In the genomic region with DNA sequence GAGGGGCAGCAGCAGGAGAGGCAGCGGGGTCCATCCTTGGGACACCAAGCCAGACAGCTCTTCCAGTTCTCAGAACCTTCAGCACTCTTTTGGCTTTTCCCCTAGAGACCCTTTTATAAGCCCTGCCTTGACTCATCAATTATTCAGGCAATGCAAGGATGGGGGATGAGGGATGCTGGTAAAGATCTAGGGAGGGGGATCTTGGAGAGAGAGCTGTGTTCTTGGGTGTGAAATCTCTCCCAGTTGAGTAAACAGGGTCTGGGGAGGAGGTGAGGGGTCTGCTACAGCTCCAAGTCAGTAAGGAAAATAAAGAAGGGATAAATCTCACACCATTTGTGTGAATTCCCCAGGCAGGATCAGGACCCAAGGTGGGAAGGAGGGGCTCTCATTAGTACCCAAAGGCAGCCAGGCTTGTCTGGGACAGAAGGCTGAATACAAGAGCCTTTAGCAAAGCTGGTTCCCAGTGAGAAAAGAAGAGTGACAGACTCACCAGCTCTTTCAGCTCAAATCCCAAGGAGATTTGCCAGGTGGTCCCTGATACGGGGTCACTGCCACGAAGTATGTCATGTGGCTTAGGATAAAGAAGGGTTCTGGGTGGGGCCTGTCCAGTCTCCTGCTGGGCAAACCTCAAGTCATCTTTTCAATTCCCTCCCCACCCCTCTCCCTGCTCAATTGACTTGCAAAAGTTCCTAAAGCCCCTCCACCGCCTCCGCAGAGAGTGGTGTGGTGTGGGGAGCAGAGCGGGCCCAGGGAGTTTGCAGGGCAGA, we compare ENCODE assay signal across 22 mouse cellular contexts. TPM values are rescaled to one million over a fixed set of nuclear protein-coding genes. Genes with fewer than 3 reads are reported as not detected.
A peak's percentile ranks its signal among the peaks of the same experiment; 100 is the strongest.
DNase-seq lines count a peak whose midpoint lies in the region; ATAC-seq and TF ChIP-seq lines count a peak whose summit lies in the region.
"Had no signal": no experiment of that assay in that cellular context is flagged by ENCODE, and none has a peak within 500 bp of the region (broad histone marks: within the 10 kb centered on the region; RNA-seq: fewer than 3 reads in every experiment).

A gene (minus strand): TSS at position 76 of the 767 bp plus-strand sequence.

- whole genome bisulfite sequencing in forebrain, embryonic 11.5 days: 32% methylated on average over 6 of the region's 6 CpGs
- 40% methylated on average over 6 of the region's 6 CpGs for WGBS in forebrain, postnatal 0 days
- WGBS in forebrain, embryonic 15.5 days: 30% methylated on average over 6 of the region's 6 CpGs
- WGBS in midbrain, embryonic 12.5 days: 27% methylated on average over 6 of the region's 6 CpGs

- no peaks in the 10 kb centered on the region for H3K4me1 ChIP-seq in forebrain, embryonic 11.5 days (replicated peaks; ENCODE audit: control insufficient read depth, insufficient read depth, low read length)
- no peaks in the 10 kb centered on the region for H3K4me1 ChIP-seq in forebrain, postnatal 0 days (ENCODE audit: insufficient read depth)
- no peaks in the 10 kb centered on the region for H3K4me1 ChIP-seq in forebrain, embryonic 15.5 days
- H3K4me1 ChIP-seq in midbrain, embryonic 12.5 days: peaks cover 7% of the 10 kb centered on the region; the same call in 1 of the 2 replicates
- H3K4me1 ChIP-seq: intestine, embryonic 15.5 days had no signal

- no peak for TF ChIP-seq CTCF in forebrain, postnatal 0 days (IDR thresholded peaks at IDR 0.05; ENCODE audit: low read depth)
- TF ChIP-seq CTCF in gastrocnemius, adult 2 months (IDR thresholded peaks at IDR 0.05): no peak

- intact Hi-C loops in gastrocnemius, adult 2 months (cut with DNase I): no loop called here
- intact Hi-C loops in left cerebral cortex, postnatal 4 days (cut with DNase I): no loop called here

- H3K27ac ChIP-seq in forebrain, embryonic 11.5 days (ENCODE audit: low read depth, low read length): no peak within 1 kb of the TSS
- H3K27ac ChIP-seq in forebrain, postnatal 0 days (ENCODE audit: low read depth, low read length): no peak within 1 kb of the TSS
- H3K27ac ChIP-seq in forebrain, embryonic 15.5 days (replicated peaks): no peak within 1 kb of the TSS
- no peak within 1 kb of the TSS for H3K27ac ChIP-seq in midbrain, embryonic 12.5 days (replicated peaks)
- no peak within 1 kb of the TSS for H3K27ac ChIP-seq in gastrocnemius, adult 2 months
- H3K27ac ChIP-seq: embryonic facial prominence, embryonic 10.5 days; heart, adult 2 months; intestine, embryonic 15.5 days had no signal

- H3K27me3 ChIP-seq in forebrain, embryonic 11.5 days (ENCODE audit: control insufficient read depth, insufficient read depth, low read length): peaks cover 7% of the 10 kb centered on the region
- no peaks in the 10 kb centered on the region for H3K27me3 ChIP-seq in forebrain, postnatal 0 days (ENCODE audit: insufficient read depth, low read length)
- no peaks in the 10 kb centered on the region for H3K27me3 ChIP-seq in forebrain, embryonic 15.5 days
- H3K27me3 ChIP-seq in midbrain, embryonic 12.5 days: peaks cover 49% of the 10 kb centered on the region

- no peak within 1 kb of the TSS for H3K4me3 ChIP-seq in forebrain, embryonic 11.5 days (ENCODE audit: low read depth, low read length)
- H3K4me3 ChIP-seq in forebrain, postnatal 0 days (ENCODE audit: low read depth, low read length): no peak within 1 kb of the TSS
- no peak within 1 kb of the TSS for H3K4me3 ChIP-seq in forebrain, embryonic 15.5 days
- no peak within 1 kb of the TSS for H3K4me3 ChIP-seq in midbrain, embryonic 12.5 days
- H3K4me3 ChIP-seq in gastrocnemius, adult 2 months: no peak within 1 kb of the TSS
- H3K4me3 ChIP-seq: embryonic facial prominence, embryonic 10.5 days; heart, adult 2 months; intestine, embryonic 15.5 days had no signal

- no peaks in the 10 kb centered on the region for H3K36me3 ChIP-seq in forebrain, embryonic 11.5 days (ENCODE audit: control insufficient read depth, insufficient read depth, low read length)
- no peaks in the 10 kb centered on the region for H3K36me3 ChIP-seq in forebrain, postnatal 0 days (ENCODE audit: insufficient read depth)
- H3K36me3 ChIP-seq in forebrain, embryonic 15.5 days: no peaks in the 10 kb centered on the region
- H3K36me3 ChIP-seq in midbrain, embryonic 12.5 days: no peaks in the 10 kb centered on the region
- H3K36me3 ChIP-seq: embryonic facial prominence, embryonic 10.5 days; G1E; intestine, embryonic 15.5 days had no signal

- DNase-seq in forebrain, embryonic 11.5 days (ENCODE audit: low spot score): no peak
- no peak for DNase-seq in forebrain, postnatal 0 days
- peak; percentile 92 for DNase-seq in R1 (ENCODE audit: low read depth, low spot score)
- no peak for DNase-seq in gastrocnemius, adult 2 months
- DNase-seq in right cerebral cortex, postnatal 36 days (ENCODE audit: low spot score in 2 of 2): no peak
- no peak for DNase-seq in left cerebral cortex, postnatal 4 days
- DNase-seq: cerebellum, adult 8-10 months; thymus, postnatal 14 days had no signal

- peak; percentile 61 for ATAC-seq in forebrain, embryonic 11.5 days (replicated peaks; ENCODE audit: low FRiP score)
- ATAC-seq in forebrain, postnatal 0 days: no peak
- ATAC-seq in forebrain, embryonic 15.5 days (replicated peaks): peak; percentile 63; the same call in 1 of the 2 replicates
- ATAC-seq in midbrain, embryonic 12.5 days (ENCODE audit: low FRiP score, low read depth): peak; percentile 68

- no peak within 1 kb of the TSS for H3K9ac ChIP-seq in forebrain, embryonic 11.5 days (ENCODE audit: low read length)
- H3K9ac ChIP-seq in forebrain, postnatal 0 days: no peak within 1 kb of the TSS
- no peak within 1 kb of the TSS for H3K9ac ChIP-seq in forebrain, embryonic 15.5 days (replicated peaks)
- H3K9ac ChIP-seq in midbrain, embryonic 12.5 days (replicated peaks): no peak within 1 kb of the TSS
- H3K9ac ChIP-seq: intestine, embryonic 15.5 days had no signal

- no peaks in the 10 kb centered on the region for H3K9me3 ChIP-seq in forebrain, embryonic 11.5 days (ENCODE audit: control insufficient read depth, low read length)
- no peaks in the 10 kb centered on the region for H3K9me3 ChIP-seq in forebrain, postnatal 0 days (ENCODE audit: low read length)
- no peaks in the 10 kb centered on the region for H3K9me3 ChIP-seq in forebrain, embryonic 15.5 days
- H3K9me3 ChIP-seq in midbrain, embryonic 12.5 days: no peaks in the 10 kb centered on the region
- H3K9me3 ChIP-seq: embryonic facial prominence, embryonic 10.5 days; G1E; intestine, embryonic 15.5 days had no signal

- no peak within 1 kb of the TSS for H3K4me2 ChIP-seq in forebrain, embryonic 11.5 days (ENCODE audit: low read depth, low read length, severe bottlenecking)
- H3K4me2 ChIP-seq in forebrain, postnatal 0 days (ENCODE audit: low read depth): no peak within 1 kb of the TSS
- H3K4me2 ChIP-seq in forebrain, embryonic 15.5 days (replicated peaks): no peak within 1 kb of the TSS
- no peak within 1 kb of the TSS for H3K4me2 ChIP-seq in midbrain, embryonic 12.5 days (replicated peaks)
- H3K4me2 ChIP-seq: intestine, embryonic 15.5 days had no signal

RNA-seq across cellular contexts. Expression of the gene that starts here (rescaled TPM):
- polyA plus RNA-seq in forebrain, embryonic 11.5 days (2014; fragmentation: Nextera tagmentation; extraction: Ambion mirVana): not detected in 2 replicates
- total RNA-seq in forebrain, postnatal 0 days (2014; rRNA removed): not detected in 2 replicates
- not detected in 2 replicates for polyA plus RNA-seq in forebrain, postnatal 0 days (2015; fragmentation: Nextera tagmentation; extraction: Ambion mirVana)
- not detected in 2 replicates for polyA plus RNA-seq in forebrain, embryonic 15.5 days (2015; fragmentation: Nextera tagmentation; extraction: Ambion mirVana)
- polyA plus RNA-seq in midbrain, embryonic 12.5 days (2016; fragmentation: Nextera tagmentation; extraction: Ambion mirVana): 0.38 and 0.39 TPM in 2 replicates
- not detected for total RNA-seq in gastrocnemius, adult 2 months (2021)
- not detected for total RNA-seq in left cerebral cortex, postnatal 4 days (2021)
- total RNA-seq: G1E; gastrocnemius, adult 18-20 months; heart, adult 2 months; heart, postnatal 10 days; layer of hippocampus, postnatal 10 days; left cerebral cortex, postnatal 36 days; megakaryocyte progenitor cell, adult 5-6 weeks had no signal
- polyA plus RNA-seq: heart, adult 2 months; intestine, embryonic 15.5 days; neural tube, embryonic 11.5 days; small intestine, adult 2 months; stomach, embryonic 14.5 days had no signal

Comparison
In these comparisons a context has a peak if more than half of its experiments do, and no peak if none do; other contexts are left out.
1. Peak in ATAC-seq in forebrain, embryonic 11.5 days; RNA of the gene not detected or under 1 TPM.
2. Peak in ATAC-seq in forebrain, embryonic 15.5 days; RNA of the gene not detected or under 1 TPM.
3. Peak in ATAC-seq in midbrain, embryonic 12.5 days; RNA of the gene not detected or under 1 TPM.